Mouse (Mus musculus): Measurements from ENCODE around the gene Mecom.

- TF ChIP-seq MAFK (IDR thresholded peaks at IDR 0.05; ENCODE audit: insufficient read depth, low read depth, low read length) (no peak), ZC3H11A (IDR thresholded peaks at IDR 0.05; ENCODE audit: borderline replicate concordance, low read depth, low read length) (no peak), HCFC1 (IDR thresholded peaks at IDR 0.05; ENCODE audit: borderline replicate concordance, insufficient read depth, low read length) (no peak), ZNF384 (IDR thresholded peaks at IDR 0.05; ENCODE audit: low read depth, low read length) (no peak)
These were observed 328.5 kb downstream of the Mecom start for GRCm38 (mm10) chr3:30219190-30219884.
